Mouse (Mus musculus) left cerebral cortex, postnatal 25 days (tissue): ENCODE results near the gene Vwce. TPM values are rescaled to one million over a fixed set of nuclear protein-coding genes. Genes with fewer than 3 reads are reported as not detected.

Experiments
- DNase-seq, 2 experiments: peaks; one replicate each; pipeline ENCODE4 v3.0.0; 2022; ENCODE audit warnings: low spot score in 2 of 2, mixed read lengths in 1 of 2
- intact Hi-C: fragments of 180-260 bp; cut with DNase I; formaldehyde crosslinking; loops from one replicate; pipeline ENCODE4 v1.15.1; 2025
- total RNA-seq, 2 experiments: library from RNA; stranded (reverse); gene quantifications; 2 replicates each; pipeline ENCODE4 v1.2.3; 2021

Vwce gene
- total RNA-seq, 2 experiments from 2014 or later: 0.18 to 0.50 TPM

DNA sequence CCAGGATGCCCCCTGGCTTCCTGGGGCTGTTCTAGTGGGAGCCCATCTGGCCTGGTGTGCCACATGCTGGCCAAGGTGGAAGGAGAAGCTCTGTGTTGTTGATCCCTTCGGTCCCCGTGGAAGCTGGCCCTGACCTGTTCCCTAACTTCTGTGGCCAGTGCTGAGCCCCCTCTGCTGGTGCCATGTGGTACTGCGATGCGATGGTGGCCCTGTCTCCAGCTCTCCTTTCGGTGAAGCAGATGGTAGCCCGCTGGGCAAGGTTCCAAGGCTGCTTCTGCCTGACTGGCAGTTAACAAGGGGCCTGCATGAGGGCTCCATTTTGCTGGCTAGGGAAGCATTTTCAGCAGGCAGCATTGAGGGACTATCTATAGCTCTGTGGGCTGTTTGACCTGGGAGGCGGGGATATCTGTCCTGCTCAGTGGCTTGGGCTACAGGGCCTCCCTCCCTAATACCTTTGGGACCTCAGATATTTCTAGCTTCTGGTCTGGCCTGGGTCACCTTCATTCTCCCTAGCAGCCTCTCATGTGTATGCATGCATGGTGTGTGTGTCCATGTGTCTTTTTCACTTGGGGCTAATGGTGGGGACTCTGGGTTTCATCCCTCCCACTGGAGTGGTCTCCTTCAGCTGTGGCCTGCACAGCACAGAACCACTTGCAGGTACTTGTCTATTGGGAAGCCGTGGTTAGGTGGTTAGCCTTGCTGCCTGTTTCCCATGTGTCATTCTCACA lies 75.5 kb downstream of the Vwce start:
- peak; percentile 98 for DNase-seq
- intact Hi-C loops: loop anchor here (1.0 to 5.0 kb wide), 6 partner anchors 20 to 243 kb away; partner anchors contain the start of genes Pga5, Tmem109 and Tmem132a

DNA sequence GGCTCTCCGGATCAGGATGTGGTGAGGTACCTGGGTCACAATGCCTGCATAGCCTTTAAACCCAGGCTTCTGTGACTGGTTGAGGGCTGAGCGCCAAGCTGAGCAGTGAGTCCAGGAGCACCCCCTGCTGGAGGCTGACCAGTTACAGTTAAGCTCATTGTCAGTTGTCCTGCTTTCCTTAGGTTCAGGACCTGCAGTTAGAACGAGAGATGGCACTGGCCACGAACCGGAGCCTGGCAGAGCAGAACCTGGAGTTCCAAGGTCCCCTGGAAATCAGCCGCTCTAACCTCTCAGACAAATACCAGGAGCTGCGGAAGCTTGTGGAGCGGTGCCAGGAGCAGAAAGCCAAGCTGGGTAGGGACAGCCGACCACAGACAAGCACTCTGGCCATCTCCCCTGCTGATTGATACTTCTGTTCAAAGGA lies 76.1 kb downstream of the Vwce start:
- intact Hi-C loops: loop anchor here (5.0 kb wide), 4 partner anchors 102 to 242 kb away; partner anchors contain the start of genes Tmem109 and Tmem132a
- DNase-seq: peak; percentile 74 to 77

DNA sequence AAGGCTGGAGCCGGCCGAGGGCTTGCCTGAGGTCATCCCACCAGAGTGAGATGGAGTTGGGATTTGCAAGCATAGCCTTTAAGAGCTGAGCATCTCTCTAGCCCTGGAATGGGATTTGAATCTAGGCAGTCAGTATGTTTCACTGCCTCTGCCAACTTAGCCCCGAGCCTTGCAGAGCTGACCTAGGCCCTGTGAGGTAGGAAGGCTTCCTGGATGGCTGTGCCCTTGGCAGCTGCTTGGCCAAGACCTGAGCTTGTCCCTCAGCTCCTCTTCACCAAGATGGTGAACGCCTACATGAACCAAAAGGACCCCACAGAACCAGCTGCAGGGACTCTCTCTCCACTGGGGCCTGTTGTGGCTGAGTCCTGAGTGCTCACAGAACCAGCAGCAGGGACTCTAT lies 76.7 kb downstream of the Vwce start:
- intact Hi-C loops: loop anchor here (5.0 kb wide), 4 partner anchors 102 to 242 kb away; partner anchors contain the start of genes Tmem109 and Tmem132a
- no peak for DNase-seq

DNA sequence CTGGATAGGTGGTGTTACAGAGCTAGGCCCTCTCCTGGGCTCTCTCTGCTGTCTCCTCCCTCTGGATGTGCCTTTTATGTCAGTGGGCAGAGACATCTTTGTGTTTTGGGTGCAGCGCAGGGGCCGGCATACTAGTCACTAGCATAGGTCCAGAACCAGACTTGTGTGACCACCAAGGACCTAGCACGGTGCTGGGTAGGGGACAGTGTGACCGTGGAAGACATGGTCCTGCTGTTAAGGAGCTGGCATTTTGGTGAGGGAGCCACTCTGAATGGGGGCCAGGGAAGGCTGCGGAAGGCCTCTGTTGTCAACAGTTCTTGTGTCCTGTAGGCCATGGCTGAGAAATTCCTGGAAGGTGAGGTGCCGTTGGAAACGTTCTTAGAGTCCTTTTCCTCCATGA lies 78.2 kb downstream of the Vwce start:
- intact Hi-C loops: loop anchor here (5.0 kb wide), 4 partner anchors 100 to 240 kb away; partner anchors contain the start of genes Tmem109 and Tmem132a

DNA sequence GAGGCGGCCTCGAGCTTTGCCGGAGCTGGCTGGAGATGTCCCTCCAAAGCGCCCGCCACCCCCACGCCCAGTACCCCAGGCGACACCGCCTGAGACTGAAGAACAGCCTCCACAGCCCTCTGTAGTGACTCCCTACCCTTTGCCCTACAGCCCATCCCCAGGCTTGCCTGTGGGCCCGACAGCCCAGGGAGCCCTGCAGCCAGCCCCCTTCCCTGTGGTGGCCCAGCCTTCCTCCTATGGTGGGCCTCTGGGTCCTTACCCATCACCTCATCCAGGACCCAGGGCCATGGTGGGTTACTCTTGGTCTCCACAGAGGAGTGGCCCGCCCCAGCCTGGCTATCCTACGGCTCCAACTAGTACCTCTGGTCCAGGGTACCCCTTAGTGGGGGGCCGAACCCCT lies 78.6 kb downstream of the Vwce start:
- intact Hi-C loops: loop anchor here (5.0 kb wide), 4 partner anchors 100 to 240 kb away; partner anchors contain the start of genes Tmem109 and Tmem132a
- no peak for DNase-seq

More for the DNA sequence above, 78.2 kb downstream of the Vwce start:
- no peak for DNase-seq

DNA sequence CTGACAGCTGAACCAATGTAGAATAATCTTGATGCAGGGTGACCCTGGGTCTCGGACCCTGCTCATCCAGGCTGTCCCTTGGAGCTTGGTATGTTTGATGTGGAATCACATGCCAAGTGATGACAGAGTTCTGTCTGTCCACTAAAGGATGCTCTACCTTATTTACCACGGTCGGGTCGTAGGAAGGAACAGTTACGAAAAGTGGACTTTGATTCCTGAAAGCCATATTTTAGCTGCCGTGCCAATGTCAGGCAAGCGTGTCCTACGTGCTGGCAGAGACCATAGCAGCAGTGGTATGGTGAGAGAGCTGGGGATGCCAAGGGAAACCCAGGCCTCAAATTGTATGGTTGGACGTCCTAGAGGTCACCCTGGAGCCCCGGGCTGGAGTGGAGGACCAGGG lies 79.5 kb downstream of the Vwce start:
- DNase-seq: no peak
- intact Hi-C loops: loop anchor here (5.0 kb wide), 4 partner anchors 99 to 239 kb away; partner anchors contain the start of genes Tmem109 and Tmem132a

DNA sequence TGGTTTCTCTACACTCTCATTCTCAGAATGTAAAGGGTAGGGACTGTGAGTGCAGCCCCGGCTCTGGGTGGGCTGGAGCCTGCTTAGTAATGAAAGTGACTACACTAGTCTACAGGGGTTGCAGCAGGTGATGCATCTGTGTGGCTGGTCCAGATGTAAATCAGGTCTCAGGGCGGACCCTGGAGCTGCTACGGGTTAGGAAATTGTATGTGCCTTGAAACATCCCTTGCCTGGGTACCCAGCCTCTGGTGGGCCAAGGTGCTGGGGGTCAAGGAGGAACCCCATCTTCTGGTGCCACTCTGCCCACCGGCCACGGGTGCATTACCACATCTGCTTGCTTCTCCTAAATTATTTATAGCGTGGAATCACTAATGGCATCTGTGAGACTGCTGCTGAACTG lies 80.2 kb downstream of the Vwce start:
- intact Hi-C loops: loop anchor here (5.0 kb wide), 4 partner anchors 98 to 238 kb away; partner anchors contain the start of genes Tmem109 and Tmem132a

DNA sequence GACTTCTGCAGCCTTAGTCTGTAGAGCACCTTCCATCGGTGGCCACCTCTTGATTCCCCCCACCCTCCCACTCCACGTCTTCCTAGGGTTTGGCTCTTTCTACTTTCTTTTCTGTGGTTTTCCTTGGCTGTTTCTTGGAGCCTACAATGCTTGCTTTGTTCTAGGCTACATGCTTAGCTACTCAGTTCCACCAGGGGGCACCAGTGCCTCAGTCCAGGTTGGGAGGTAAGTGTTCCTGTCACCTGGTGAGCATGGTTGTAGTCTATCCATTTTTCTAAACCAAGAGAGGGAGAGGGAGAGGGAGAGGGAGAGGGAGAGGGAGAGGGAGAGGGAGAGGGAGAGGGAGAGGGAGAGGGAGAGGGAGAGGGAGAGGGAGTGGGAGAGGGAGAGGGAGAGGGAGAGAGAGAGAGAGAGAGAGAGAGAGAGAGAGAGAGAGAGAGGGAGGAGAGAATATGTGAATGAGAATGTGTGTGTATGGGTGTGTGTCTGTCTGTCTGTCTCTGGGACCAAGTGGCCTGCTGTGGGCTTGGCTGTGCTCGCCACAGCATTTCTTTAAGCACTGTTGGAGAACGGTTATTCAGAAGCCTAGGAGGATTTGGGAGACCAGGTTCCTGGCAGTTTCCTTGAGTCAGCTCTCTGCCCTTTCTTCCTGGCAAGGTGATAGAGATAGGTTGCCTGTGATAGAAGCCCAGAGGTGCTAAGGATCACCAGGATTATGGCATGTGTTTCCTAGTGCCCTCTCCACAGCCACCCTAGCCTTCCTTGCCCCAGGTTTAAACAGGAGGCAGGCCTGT lies 80.9 kb downstream of the Vwce start:
- intact Hi-C loops: loop anchor here (5.0 kb wide), 4 partner anchors 97 to 237 kb away; partner anchors contain the start of genes Tmem109 and Tmem132a
- DNase-seq: peak; percentile 72 to 89

More for the DNA sequence above, 80.2 kb downstream of the Vwce start:
- no peak for DNase-seq

DNA sequence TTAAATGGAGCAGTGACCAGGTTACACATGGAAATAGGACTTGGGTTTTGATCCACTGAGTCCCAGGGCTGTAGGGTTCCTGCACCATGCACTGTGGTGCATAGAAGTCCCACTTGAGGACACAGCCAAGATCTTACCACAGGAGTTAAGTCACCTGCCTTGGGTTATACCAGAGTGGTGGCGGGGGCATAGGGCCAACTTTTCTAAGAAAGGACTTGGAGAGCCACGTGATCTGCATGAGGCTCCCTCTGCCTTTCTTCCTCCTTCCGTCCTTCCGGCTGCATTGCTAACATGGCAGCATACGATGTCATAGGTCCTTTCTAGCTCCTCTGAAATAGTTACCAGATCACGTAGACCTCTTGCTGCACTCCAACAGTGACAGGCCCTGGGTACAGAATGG lies 81.5 kb downstream of the Vwce start:
- DNase-seq: no peak
- intact Hi-C loops: no loop called here

Other genes with a start within 250 kb of the Vwce start
- gene Syt7, start 245.1 kb upstream of the Vwce start, total RNA-seq: 100 to 1,000 TPM; 309 to 332 TPM
- 10 to 100 TPM in 1 of 2 experiments, 1 to 10 TPM in 1; 4.8 to 30.6 TPM for gene Lrrc10b, start 176.7 kb upstream of the Vwce start, total RNA-seq
- 1 to 10 TPM in 1 of 2 experiments, under 1 TPM in 1; 0.80 to 1.1 TPM for gene Ppp1r32, start 151.3 kb upstream of the Vwce start, total RNA-seq
- 10 to 100 TPM; 68.8 to 73.5 TPM for gene Cpsf7, start 108.9 kb upstream of the Vwce start, total RNA-seq
- gene Sdhaf2, start 108.1 kb upstream of the Vwce start, total RNA-seq: 10 to 100 TPM; 53.7 to 60.0 TPM
- gene Tmem216, start 78.0 kb upstream of the Vwce start, total RNA-seq: 10 to 100 TPM; 10.7 to 11.5 TPM
- 10 to 100 TPM; 12.2 to 13.9 TPM for gene Cyb561a3, start 57.0 kb upstream of the Vwce start, total RNA-seq
- 10 to 100 TPM; 12.4 to 13.6 TPM for gene Tmem138, start 56.9 kb upstream of the Vwce start, total RNA-seq
- gene Ddb1, start 28.9 kb upstream of the Vwce start, total RNA-seq: 100 to 1,000 TPM; 193 to 194 TPM
- 10 to 100 TPM; 20.4 to 21.3 TPM for gene Tkfc, start 28.6 kb upstream of the Vwce start, total RNA-seq
- not detected for gene Pga5, start 43.9 kb downstream of the Vwce start, total RNA-seq
- 10 to 100 TPM; 27.3 to 32.3 TPM for gene Vps37c, start 54.5 kb downstream of the Vwce start, total RNA-seq
- not detected for gene Cd5, start 104.8 kb downstream of the Vwce start, total RNA-seq
- 1 to 10 TPM; 1.9 to 3.3 TPM for gene Cd6, start 195.8 kb downstream of the Vwce start, total RNA-seq
- gene Slc15a3, start 205.5 kb downstream of the Vwce start, total RNA-seq: 1 to 10 TPM; 1.9 to 2.0 TPM
- 100 to 1,000 TPM; 307 to 334 TPM for gene Tmem132a, start 235.7 kb downstream of the Vwce start, total RNA-seq
- 10 to 100 TPM; 47.7 to 50.3 TPM for gene Tmem109, start 247.8 kb downstream of the Vwce start, total RNA-seq